Mouse (Mus musculus) CH12.LX (cell line): ENCODE results near the gene Galnt4. TPM values are rescaled to one million over a fixed set of nuclear protein-coding genes. Genes with fewer than 3 reads are reported as not detected.
A peak's percentile ranks its signal among the peaks of the same experiment; 100 is the strongest.

ENCODE experiments used
- DNase-seq: peaks from one replicate; pipeline ENCODE4 v3.0.0-alpha.2; 2013; ENCODE audit errors: extremely low read depth
- H3K27ac ChIP-seq: 2 replicates; pipeline ENCODE4 v1.5.1; 2012; ENCODE audit warnings: low read depth, mild to moderate bottlenecking, control low read depth, moderate library complexity; ENCODE audit not compliant: insufficient read depth
- H3K27me3 ChIP-seq: replicated peaks from 2 replicates; pipeline ENCODE3; 2012; ENCODE audit warnings: inconsistent platforms
- H3K36me3 ChIP-seq, 2 experiments: replicated peaks in 1 of 2; 2 replicates each; pipeline versions ENCODE3 to v1.6.1; 2012; ENCODE audit warnings: inconsistent platforms in 1 of 2, low read length in 1 of 2, mild to moderate bottlenecking in 1 of 2, mixed read lengths in 1 of 2, moderate library complexity in 1 of 2; ENCODE audit not compliant: control insufficient read depth in 1 of 2, insufficient read depth in 1 of 2
- H3K4me1 ChIP-seq, 2 experiments: 2 replicates each; pipeline ENCODE4 v1.6.1; 2012; ENCODE audit warnings: inconsistent platforms in 1 of 2, moderate library complexity in 1 of 2; ENCODE audit not compliant: insufficient read depth in 2 of 2, control insufficient read depth in 1 of 2
- H3K4me2 ChIP-seq: 2 replicates; pipeline ENCODE4 v1.6.1; 2012; ENCODE audit warnings: low read depth, mild to moderate bottlenecking, control low read depth; ENCODE audit not compliant: poor library complexity, insufficient read depth, severe bottlenecking
- H3K4me3 ChIP-seq, 3 experiments: fragments of 150-350 bp in 1 of 3; sonication (generic) in 1 of 3; replicated peaks in 1 of 3; 2 replicates each; pipeline versions ENCODE3 to v1.5.1; 2011 to 2012; ENCODE audit warnings: low read depth in 2 of 3, low read length in 2 of 3, mild to moderate bottlenecking in 2 of 3, moderate library complexity in 2 of 3, control low read depth in 1 of 3, improper control_type of control experiment in 1 of 3, inconsistent platforms in 1 of 3, mixed read lengths in 1 of 3; ENCODE audit not compliant: poor library complexity in 1 of 3
- H3K79me2 ChIP-seq: replicated peaks from 2 replicates; pipeline ENCODE4 v1.6.1; 2012; ENCODE audit warnings: mild to moderate bottlenecking, moderate library complexity; ENCODE audit not compliant: control insufficient read depth, poor library complexity, insufficient read depth, severe bottlenecking; ENCODE audit errors: extremely low read depth
- H3K9ac ChIP-seq: 2 replicates; pipeline ENCODE4 v1.6.1; 2012; ENCODE audit warnings: low read depth, mild to moderate bottlenecking, control low read depth, moderate library complexity; ENCODE audit not compliant: insufficient read depth
- H3K9me3 ChIP-seq: replicated peaks from 2 replicates; pipeline ENCODE3; 2012; ENCODE audit warnings: low read length, inconsistent platforms, mixed read lengths
- BHLHE40 ChIP-seq: IDR thresholded peaks from 2 replicates; pipeline ENCODE4 v1.6.1; 2011; ENCODE audit warnings: mild to moderate bottlenecking, low read depth, low read length, improper control_type of control experiment
- E2F4 ChIP-seq: IDR thresholded peaks from 2 replicates; pipeline ENCODE4 v1.6.1; 2011; ENCODE audit warnings: low read depth, low read length, improper control_type of control experiment; ENCODE audit not compliant: insufficient replicate concordance
- EP300 ChIP-seq: IDR thresholded peaks from 2 replicates; pipeline ENCODE4 v1.6.1; 2011; ENCODE audit warnings: low read length, improper control_type of control experiment
- HCFC1 ChIP-seq: IDR thresholded peaks from 2 replicates; pipeline ENCODE4 v1.6.1; 2012; ENCODE audit warnings: low read depth, mild to moderate bottlenecking, inconsistent platforms, low read length, improper control_type of control experiment
- JUN ChIP-seq: IDR thresholded peaks from 2 replicates; pipeline ENCODE4 v1.6.1; 2011; ENCODE audit warnings: low read depth, mild to moderate bottlenecking, low read length, improper control_type of control experiment, moderate library complexity; ENCODE audit not compliant: insufficient read depth
- MAX ChIP-seq: IDR thresholded peaks from 2 replicates; pipeline ENCODE4 v1.6.1; 2011; ENCODE audit warnings: low read length, improper control_type of control experiment
- MAZ ChIP-seq: IDR thresholded peaks from 2 replicates; pipeline ENCODE4 v1.6.1; 2012; ENCODE audit warnings: low read depth, mild to moderate bottlenecking, inconsistent platforms, low read length, improper control_type of control experiment, moderate library complexity
- POLR2A ChIP-seq: IDR thresholded peaks from 2 replicates; pipeline ENCODE4 v1.6.1; 2011; ENCODE audit warnings: low read depth, mild to moderate bottlenecking, improper control_type of control experiment, low read length
- SIN3A ChIP-seq: IDR thresholded peaks from 2 replicates; pipeline ENCODE4 v1.6.1; 2012; ENCODE audit warnings: low read length, improper control_type of control experiment, inconsistent platforms
- SMC3 ChIP-seq: IDR thresholded peaks from 2 replicates; pipeline ENCODE4 v1.6.1; 2011; ENCODE audit warnings: low read depth, low read length, improper control_type of control experiment
- TCF12 ChIP-seq: IDR thresholded peaks from 2 replicates; pipeline ENCODE4 v1.6.1; 2014; ENCODE audit warnings: low read depth, mild to moderate bottlenecking, inconsistent platforms, low read length, improper control_type of control experiment
- UBTF ChIP-seq: IDR thresholded peaks from 2 replicates; pipeline ENCODE4 v1.6.1; 2012; ENCODE audit warnings: low read depth, mild to moderate bottlenecking, inconsistent platforms, low read length, improper control_type of control experiment, moderate library complexity
- USF2 ChIP-seq: conservative IDR thresholded peaks from 2 replicates; pipeline ENCODE4 v1.6.1; 2011; ENCODE audit warnings: low read depth, low read length, improper control_type of control experiment
- ZC3H11A ChIP-seq: IDR thresholded peaks from 2 replicates; pipeline ENCODE4 v1.6.1; 2012; ENCODE audit warnings: low read depth, mild to moderate bottlenecking, inconsistent platforms, low read length, improper control_type of control experiment
- ZKSCAN1 ChIP-seq: IDR thresholded peaks from 2 replicates; pipeline ENCODE4 v1.6.1; 2012; ENCODE audit warnings: low read depth, inconsistent platforms, low read length, improper control_type of control experiment, borderline replicate concordance
- ZMIZ1 ChIP-seq: IDR thresholded peaks from 2 replicates; pipeline ENCODE4 v1.6.1; 2012; ENCODE audit warnings: low read depth, mild to moderate bottlenecking, inconsistent platforms, low read length, improper control_type of control experiment
- dilution Hi-C: fragments of 300-500 bp; cut with MboI; formaldehyde crosslinking; loops from 2 replicates; pipeline ENCODE4 v1.14.3; 2020; ENCODE audit warnings: low sequenced_read_pairs; ENCODE audit not compliant: extremely low pct_unique_long_range_greater_than_20kb, extremely low pct_ligation_motif_present
- in situ Hi-C: fragments of 300-500 bp; cut with MboI; formaldehyde crosslinking; loops from 3 replicates; pipeline ENCODE4 v1.14.3; 2019; ENCODE audit warnings: low sequenced_read_pairs, low pct_ligation_motif_present, low pct_unique_long_range_greater_than_20kb, mixed read lengths
- polyA plus RNA-seq: library from polyadenylated mRNA; unstranded; fragments of >175 nt; gene quantifications from 2 replicates; pipeline ENCODE4 v1.2.1, GENCODE M21; 2012; ENCODE audit warnings: low read depth; ENCODE audit not compliant: insufficient read length
- total RNA-seq, 2 experiments: library from RNA; depleted of rRNA; stranded (reverse); fragments of 300-350 nt in 1 of 2; fragments of >200 nt in 1 of 2; gene quantifications; 2 replicates each; pipeline ENCODE4 v1.2.3; 2012 to 2014

Gene Galnt4
- total and polyA plus RNA-seq, 3 experiments = 4.4 to 4.7 (median 4.6) TPM

- H3K79me2 ChIP-seq = no peaks in the 10 kb centered on the region
- peak overlapping the region; percentile 54 to 92 (median 82) for H3K4me3 ChIP-seq
- H3K27ac ChIP-seq = no peak overlapping the region
- H3K9me3 ChIP-seq = peaks cover 18% of the 10 kb centered on the region
- H3K4me2 ChIP-seq = peak overlapping the region; percentile 77
- peaks cover 13 to 45% of the 10 kb centered on the region in 2 experiments for H3K4me1 ChIP-seq
- dilution Hi-C loops = no loop called here
- H3K36me3 ChIP-seq = peaks cover 5 to 35% of the 10 kb centered on the region in 2 experiments
- H3K27me3 ChIP-seq = no peaks in the 10 kb centered on the region
- no peak for DNase-seq
- no peak for TF ChIP-seq ZMIZ1
- no peak for TF ChIP-seq EP300
- TF ChIP-seq, all 38 proteins: peak for 0
- in situ Hi-C loops = no loop called here
- H3K9ac ChIP-seq = peak overlapping the region; percentile 89
These were observed 548 bp downstream of the Galnt4 start for GRCm38 (mm10) chr10:99108431-99108982.

GRCm38 (mm10) chr10:99113533-99113932 lies 5.6 kb downstream of the Galnt4 start:
- Histone ChIP-seq H3K79me2 (no peaks in the 10 kb centered on the region), H3K9me3 (peaks cover 15% of the 10 kb centered on the region), H3K27me3 (no peaks in the 10 kb centered on the region), H3K9ac (no peak overlapping the region), H3K4me1 (peaks cover 6 to 30% of the 10 kb centered on the region in 2 experiments; a peak in 3 of 4 replicates), H3K36me3 (peaks cover 5 to 36% of the 10 kb centered on the region in 2 experiments), H3K27ac (no peak overlapping the region), H3K4me3 (no peak overlapping the region), H3K4me2 (no peak overlapping the region)
- DNase-seq = no peak
- dilution Hi-C loops = no loop called here
- TF ChIP-seq SMC3 = no peak
- no peak for TF ChIP-seq BHLHE40
- no peak for TF ChIP-seq MAZ
- no peak for TF ChIP-seq ZC3H11A
- no peak for TF ChIP-seq POLR2A
- no peak for TF ChIP-seq ZKSCAN1
- TF ChIP-seq JUN = no peak
- TF ChIP-seq ZMIZ1 = no peak
- TF ChIP-seq HCFC1 = no peak
- in situ Hi-C loops = no loop called here

GRCm38 (mm10) chr10:99114295-99114694 lies 6.3 kb downstream of the Galnt4 start:
- Histone ChIP-seq H3K79me2 (no peaks in the 10 kb centered on the region), H3K4me1 (peaks cover 6 to 26% of the 10 kb centered on the region in 2 experiments; a peak in 3 of 4 replicates), H3K27ac (no peak overlapping the region), H3K9ac (no peak overlapping the region), H3K27me3 (no peaks in the 10 kb centered on the region), H3K9me3 (peaks cover 10% of the 10 kb centered on the region), H3K36me3 (peaks cover 5 to 38% of the 10 kb centered on the region in 2 experiments)
- dilution Hi-C loops = no loop called here
- no peak for DNase-seq
- TF ChIP-seq UBTF (no peak), E2F4 (no peak), MAX (no peak), ZMIZ1 (no peak), USF2 (no peak), TCF12 (no peak), SIN3A (no peak), HCFC1 (no peak)
- TF ChIP-seq, all 38 proteins: peak for 0
- Histone ChIP-seq H3K4me2 (no peak overlapping the region), H3K4me3 (no peak overlapping the region)
- in situ Hi-C loops = no loop called here
